Mouse (Mus musculus) bone marrow, adult 2 months (tissue): Measurements from ENCODE around the gene Fads6.

Experiments used
- CTCF ChIP-seq: fragments of 200-500 bp; IDR thresholded peaks from 2 replicates; pipeline ENCODE4 v1.5.1; 2011; ENCODE audit warnings: low read length, control low read depth; ENCODE audit not compliant: control insufficient read depth, insufficient read depth
- POLR2A ChIP-seq: fragments of 200-500 bp; IDR thresholded peaks from 2 replicates; pipeline ENCODE4 v1.6.1; 2011; ENCODE audit warnings: low read depth, mild to moderate bottlenecking, control low read depth, low read length, borderline replicate concordance; ENCODE audit not compliant: control insufficient read depth

GRCm38 (mm10) chr11:115291503-115291902, 6.0 kb downstream of the Fads6 start:
- no peak for TF ChIP-seq CTCF
- no peak for TF ChIP-seq POLR2A
